Mouse (Mus musculus): Measurements from ENCODE around the gene Gse1.

Gene Gse1

DNA sequence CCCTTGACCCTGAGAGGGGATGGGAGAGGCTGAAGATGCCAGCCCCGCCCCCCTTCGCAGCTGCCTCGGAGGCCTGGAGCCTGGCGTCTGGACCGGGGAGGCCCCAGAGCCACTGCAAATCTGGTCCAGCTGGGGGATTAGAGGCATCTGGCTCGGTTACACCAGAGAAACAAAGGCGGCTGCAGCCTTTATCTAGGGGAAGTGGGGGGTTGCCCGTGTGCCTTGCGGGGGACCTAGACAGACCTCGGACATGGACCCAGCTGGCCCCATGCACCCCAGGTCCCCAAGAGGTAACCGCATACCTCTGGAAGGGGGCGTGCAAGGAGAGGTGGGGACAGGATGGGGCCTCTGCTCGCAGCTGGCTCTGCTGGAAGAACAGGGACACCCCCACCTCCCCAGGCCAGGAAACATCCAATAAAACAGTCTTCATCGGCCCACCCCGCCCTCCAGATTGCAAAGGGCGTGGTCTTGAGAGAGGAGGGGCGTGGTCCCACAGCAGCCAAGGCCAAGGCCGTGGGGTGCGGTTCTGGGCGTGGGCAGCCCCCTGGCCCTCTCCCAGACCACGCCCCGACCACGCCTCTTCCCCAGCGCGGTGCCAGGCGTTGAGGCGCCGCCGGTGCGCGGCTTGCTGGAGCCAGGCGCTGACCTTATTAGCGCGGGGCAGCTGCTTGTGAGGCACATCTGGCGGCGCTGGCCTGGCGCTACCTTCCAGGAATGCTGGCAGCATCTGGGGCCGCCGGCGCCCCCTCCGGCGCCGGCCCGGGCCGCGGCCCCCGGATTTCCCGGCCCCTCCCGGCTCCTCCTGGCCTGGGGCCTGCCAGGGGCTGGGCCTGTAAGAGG, 48.0 kb downstream of the Gse1 start:
- POLR2A ChIA-PET = interaction anchor here in 3 of 4 experiments (0.5 to 2.1 kb wide), 12 partner anchors 11 to 953 kb away, joined by 3 to 12 read pairs (median 4); no protein-coding TSS in a partner anchor
- CTCF ChIA-PET = interaction anchor here (0.5 to 4.4 kb wide), 27 partner anchors 11 to 1215 kb away, joined by 3 to 27 read pairs (median 4); partner anchors contain the start of gene Fam92b (in 1 of the 4)

DNA sequence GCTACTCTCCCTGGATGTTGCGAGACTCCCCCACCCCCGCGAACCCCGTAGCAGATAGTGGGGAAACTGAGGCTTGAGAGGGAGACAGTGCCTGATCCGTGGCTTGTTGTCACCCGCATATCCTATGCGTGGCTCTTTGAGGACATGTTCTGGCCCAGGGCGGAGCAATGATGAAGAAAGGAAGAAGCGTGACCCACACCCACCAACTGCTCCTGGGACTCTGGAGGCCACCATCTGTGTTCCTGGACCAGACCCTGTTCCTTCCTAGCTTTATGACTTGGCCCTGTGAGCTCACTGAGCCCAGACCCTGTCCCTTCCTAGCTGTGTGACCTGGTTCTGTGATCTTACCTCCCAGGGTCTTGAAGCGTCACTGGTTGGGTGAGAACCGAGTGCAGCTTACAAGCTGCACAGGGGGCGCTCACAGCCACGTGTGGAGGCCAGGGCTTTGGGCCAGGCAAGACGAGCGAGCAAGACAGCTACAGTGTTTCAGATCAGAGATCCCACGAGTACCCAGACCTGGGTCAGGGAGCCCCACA, 48.7 kb downstream of the Gse1 start:
- ChIA-PET CTCF (interaction anchor here (0.5 to 4.4 kb wide), 20 partner anchors 11 to 1015 kb away, joined by 3 to 27 read pairs (median 4); no protein-coding TSS in a partner anchor), POLR2A (interaction anchor here in 3 of 4 experiments (0.5 to 2.1 kb wide), 5 partner anchors 12 to 952 kb away, joined by 3 to 12 read pairs (median 5); no protein-coding TSS in a partner anchor)

GRCm38 (mm10) chr8:120278009-120278408, 49.8 kb downstream of the Gse1 start:
- POLR2A ChIA-PET = interaction anchor here in 1 of 4 experiments (2.1 kb wide), 1 partner anchor 11 kb away, joined by 12 read pairs; no protein-coding TSS in a partner anchor
- CTCF ChIA-PET = interaction anchor here in 3 of 4 experiments (0.5 to 4.4 kb wide), 12 partner anchors 10 to 720 kb away, joined by 3 to 27 read pairs (median 4); no protein-coding TSS in a partner anchor

GRCm38 (mm10) chr8:120279418-120279817, 51.2 kb downstream of the Gse1 start:
- CTCF ChIA-PET = interaction anchor here in 1 of 4 experiments (4.4 kb wide), 1 partner anchor 9 kb away, joined by 27 read pairs; no protein-coding TSS in a partner anchor
- POLR2A ChIA-PET = interaction anchor here in 2 of 4 experiments (0.8 to 1.3 kb wide), 3 partner anchors 9 to 40 kb away, joined by 3 to 5 read pairs (median 3); no protein-coding TSS in a partner anchor

GRCm38 (mm10) chr8:120281487-120281886, 53.2 kb downstream of the Gse1 start:
- ChIA-PET POLR2A (interaction anchor here (0.6 to 1.5 kb wide), 13 partner anchors 9 to 254 kb away, joined by 3 to 5 read pairs (median 3); no protein-coding TSS in a partner anchor), CTCF (interaction anchor here (0.5 to 5.3 kb wide), 82 partner anchors 9 to 502 kb away, joined by 3 to 41 read pairs (median 4); partner anchors contain the start of genes Fam92b (in 1 of the 4), Gins2 (in 1 of the 4) and Tldc1 (in 1 of the 4))

GRCm38 (mm10) chr8:120282465-120282864, 54.2 kb downstream of the Gse1 start:
- ChIA-PET CTCF (interaction anchor here (0.5 to 5.3 kb wide), 9 partner anchors 18 to 532 kb away, joined by 4 to 41 read pairs (median 25); partner anchors contain the start of genes Cox4i1 (in 1 of the 4), Emc8 (in 1 of the 4) and Gm27021 (in 1 of the 4)), POLR2A (no interaction called here)

- ChIA-PET CTCF (interaction anchor here (0.6 to 5.3 kb wide), 17 partner anchors 9 to 383 kb away, joined by 3 to 41 read pairs (median 4); partner anchors contain the start of genes Gm27021 (in 2 of the 4), Cox4i1 (in 1 of the 4) and Emc8 (in 1 of the 4)), POLR2A (interaction anchor here in 1 of 4 experiments (1.9 kb wide), 1 partner anchor 24 kb away, joined by 6 read pairs; no protein-coding TSS in a partner anchor)
Observed at GRCm38 (mm10) chr8:120284265-120284664, 56.0 kb downstream of the Gse1 start.

- CTCF ChIA-PET = interaction anchor here in 3 of 4 experiments (0.8 to 5.3 kb wide), 8 partner anchors 15 to 310 kb away, joined by 3 to 41 read pairs (median 4); no protein-coding TSS in a partner anchor
Observed at GRCm38 (mm10) chr8:120285033-120285432, 56.8 kb downstream of the Gse1 start.

GRCm38 (mm10) chr8:120285878-120286277, 57.6 kb downstream of the Gse1 start:
- CTCF ChIA-PET = interaction anchor here in 3 of 4 experiments (0.6 to 1.7 kb wide), 7 partner anchors 15 to 309 kb away, joined by 3 to 6 read pairs (median 4); no protein-coding TSS in a partner anchor
- POLR2A ChIA-PET = interaction anchor here in 1 of 4 experiments (1.1 kb wide), 1 partner anchor 18 kb away, joined by 3 read pairs; no protein-coding TSS in a partner anchor

More at GRCm38 (mm10) chr8:120285033-120285432, 56.8 kb downstream of the Gse1 start:
- POLR2A ChIA-PET = interaction anchor here in 1 of 4 experiments (1.1 to 1.9 kb wide), 2 partner anchors 19 to 23 kb away, joined by 3 to 6 read pairs; no protein-coding TSS in a partner anchor

GRCm38 (mm10) chr8:120288122-120288908, 60.1 kb downstream of the Gse1 start:
- CTCF ChIA-PET = interaction anchor here (0.5 to 6.8 kb wide), 126 partner anchors 9 to 1319 kb away, joined by 3 to 84 read pairs (median 4); partner anchors contain the start of genes Fam92b (in 3 of the 4), Gins2 (in 1 of the 4) and Gse1 (in 1 of the 4)
- POLR2A ChIA-PET = interaction anchor here in 3 of 4 experiments (0.6 to 2.5 kb wide), 26 partner anchors 8 to 221 kb away, joined by 3 to 12 read pairs (median 3); partner anchors contain the start of genes Fam92b (in 2 of the 3) and 6430548M08Rik (in 1 of the 3)

DNA sequence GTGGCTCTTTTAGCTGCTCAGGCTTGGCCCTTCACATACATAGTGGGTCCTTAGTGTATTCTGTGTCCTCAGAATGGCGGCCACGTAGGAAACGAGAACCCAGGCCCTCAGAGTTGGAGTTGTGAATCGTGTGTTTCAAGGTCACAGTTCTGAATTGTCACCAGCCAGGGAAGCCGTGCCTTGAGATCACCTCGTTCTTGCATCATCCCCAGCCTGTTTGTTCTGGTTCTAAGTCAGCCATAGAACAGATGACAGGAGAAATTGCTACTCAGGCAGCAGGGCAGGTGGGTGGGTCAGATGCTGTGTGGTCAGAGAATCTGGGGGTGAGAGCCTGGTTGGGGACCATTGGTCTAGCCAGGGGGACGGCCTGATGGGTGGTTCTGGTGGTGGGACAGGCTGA, 60.9 kb downstream of the Gse1 start:
- CTCF ChIA-PET = interaction anchor here (0.5 to 6.8 kb wide), 106 partner anchors 8 to 519 kb away, joined by 3 to 84 read pairs (median 4); partner anchors contain the start of genes Fam92b (in 2 of the 4), Gins2 (in 1 of the 4) and Gse1 (in 1 of the 4)
- POLR2A ChIA-PET = interaction anchor here in 3 of 4 experiments (0.6 to 2.5 kb wide), 24 partner anchors 9 to 220 kb away, joined by 3 to 12 read pairs (median 4); partner anchors contain the start of genes 6430548M08Rik (in 1 of the 3) and Fam92b (in 1 of the 3)

- ChIA-PET CTCF (interaction anchor here (0.5 to 6.8 kb wide), 31 partner anchors 8 to 487 kb away, joined by 3 to 84 read pairs (median 6); partner anchors contain the start of gene Fam92b (in 1 of the 4)), POLR2A (interaction anchor here in 3 of 4 experiments (0.5 to 2.8 kb wide), 22 partner anchors 8 to 176 kb away, joined by 3 to 12 read pairs (median 4); partner anchors contain the start of genes 6430548M08Rik (in 1 of the 3) and Fam92b (in 1 of the 3))
Observed at GRCm38 (mm10) chr8:120289698-120290181, 61.5 kb downstream of the Gse1 start.

GRCm38 (mm10) chr8:120290614-120291013, 62.4 kb downstream of the Gse1 start:
- CTCF ChIA-PET = interaction anchor here (1.1 to 6.8 kb wide), 10 partner anchors 9 to 78 kb away, joined by 3 to 84 read pairs (median 15); no protein-coding TSS in a partner anchor

DNA sequence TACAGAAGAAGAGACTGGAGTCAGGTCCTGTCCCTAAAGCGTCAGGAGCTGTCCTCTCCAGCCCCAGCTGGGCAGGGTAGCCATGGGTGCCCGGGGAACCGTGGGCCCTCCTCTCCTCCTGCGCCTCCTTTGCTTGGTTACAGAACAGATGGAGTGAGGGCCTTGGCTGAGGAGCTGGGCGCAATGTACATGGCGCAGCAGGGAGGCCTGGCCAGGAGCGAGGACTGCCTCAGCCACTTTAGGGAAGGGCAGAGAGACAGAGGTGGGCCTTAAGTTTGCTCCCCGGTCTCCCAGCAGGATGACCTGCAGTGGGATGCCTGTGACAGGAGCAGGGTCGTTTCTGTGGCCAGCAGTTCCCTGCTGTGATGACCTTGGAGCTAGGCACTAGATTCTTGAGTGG, 63.4 kb downstream of the Gse1 start:
- ChIA-PET CTCF (interaction anchor here (0.6 to 6.8 kb wide), 8 partner anchors 10 to 175 kb away, joined by 3 to 84 read pairs (median 3); no protein-coding TSS in a partner anchor), POLR2A (interaction anchor here in 3 of 4 experiments (0.7 to 2.8 kb wide), 5 partner anchors 9 to 378 kb away, joined by 3 to 9 read pairs (median 3); no protein-coding TSS in a partner anchor)

More at GRCm38 (mm10) chr8:120290614-120291013, 62.4 kb downstream of the Gse1 start:
- POLR2A ChIA-PET = interaction anchor here (0.5 to 2.8 kb wide), 14 partner anchors 9 to 309 kb away, joined by 3 to 9 read pairs (median 4); no protein-coding TSS in a partner anchor

DNA sequence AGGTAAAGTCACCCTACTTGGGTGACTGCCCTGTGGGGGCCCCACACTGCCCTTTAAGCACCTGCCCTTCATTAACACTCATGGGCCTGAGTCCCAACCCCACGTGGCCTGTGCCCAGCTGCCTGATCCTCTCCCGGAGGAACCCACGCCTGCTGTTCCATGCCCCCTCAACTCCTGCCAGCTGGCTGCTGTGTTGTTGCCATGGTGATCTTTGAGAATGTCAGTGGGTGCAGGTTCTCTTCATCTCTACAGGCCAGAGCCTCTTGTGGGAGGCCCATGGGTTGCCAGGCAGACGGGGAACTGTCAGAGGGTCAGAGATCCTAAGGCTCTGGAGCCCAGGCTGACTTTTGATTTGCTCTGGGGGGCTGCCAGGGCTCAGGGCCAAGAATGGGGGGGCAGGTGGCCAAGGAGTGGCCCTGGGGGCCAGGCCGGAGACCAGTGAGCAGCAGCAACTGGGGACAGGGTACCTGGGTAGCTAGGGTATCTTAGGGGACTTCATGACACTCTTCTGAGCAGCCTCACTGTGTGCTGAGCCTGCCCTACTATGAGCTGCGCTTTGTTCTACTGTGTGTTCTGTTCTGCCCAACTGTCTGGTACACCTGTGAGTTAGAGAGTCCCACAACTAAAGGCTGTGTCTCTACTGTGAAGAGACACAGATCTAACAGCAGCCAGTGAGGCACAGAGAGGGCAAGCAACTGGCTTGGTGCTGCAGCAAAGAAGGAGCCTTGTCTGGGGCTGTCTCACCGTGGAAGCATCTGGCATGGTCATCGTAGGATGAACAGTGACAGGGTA, 64.3 kb downstream of the Gse1 start:
- CTCF ChIA-PET = interaction anchor here in 3 of 4 experiments (0.6 to 6.8 kb wide), 6 partner anchors 9 to 174 kb away, joined by 3 to 84 read pairs (median 6); no protein-coding TSS in a partner anchor
- POLR2A ChIA-PET = interaction anchor here in 3 of 4 experiments (0.7 to 2.8 kb wide), 5 partner anchors 8 to 377 kb away, joined by 3 to 9 read pairs (median 3); no protein-coding TSS in a partner anchor
